Mouse (Mus musculus): ENCODE measurements around the gene ccdc198. TPM values are rescaled to one million over a fixed set of nuclear protein-coding genes. Genes with fewer than 3 reads are reported as not detected.

The ccdc198 gene
- 0.02 and 0.22 TPM in 2 replicates for polyA plus RNA-seq (2012; rRNA removed)
- polyA plus RNA-seq (2014; fragmentation: Nextera tagmentation; extraction: Ambion mirVana) = 0.32 and 0.52 TPM in 2 replicates

DNA sequence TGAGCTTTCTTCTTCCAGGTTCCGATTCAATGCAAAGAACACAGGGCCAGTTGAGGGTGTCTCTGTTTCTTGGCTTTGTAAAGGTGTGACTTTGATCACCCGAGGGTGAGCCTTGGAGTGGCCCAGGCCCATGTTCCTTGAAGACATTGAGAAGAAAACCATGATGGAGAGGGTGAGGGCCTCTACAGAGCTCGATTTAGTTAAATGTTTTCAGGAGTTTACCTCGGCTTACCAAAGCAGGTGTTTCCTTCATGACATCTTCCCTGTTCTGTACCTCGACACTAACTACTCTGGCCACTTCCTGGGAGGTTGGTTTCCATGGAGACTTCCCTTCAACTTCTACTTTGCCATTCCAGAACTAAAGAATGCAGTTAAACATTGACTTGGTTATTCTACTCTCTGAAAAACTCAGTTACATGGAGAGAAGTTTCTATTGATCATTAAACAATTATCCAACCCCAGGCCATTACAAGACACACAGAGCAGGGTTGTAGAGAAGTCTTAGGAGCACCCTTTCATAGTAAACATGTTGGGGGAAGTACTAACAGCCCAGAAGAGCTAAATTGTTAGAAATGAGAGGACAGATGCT, at the start of gene ccdc198:
TSS of gene ccdc198 (minus strand) at position 349 of the 589 bp plus-strand sequence.
- DNase-seq (ENCODE audit: low read depth in 3 of 3, low spot score in 3 of 3) = no peak

GRCm38 (mm10) chr14:49293802-49294449, 48.7 kb upstream of the ccdc198 start:
- Histone ChIP-seq H3K9me3 (ENCODE audit: control insufficient read depth, low read length) (no peaks in the 10 kb centered on the region), H3K4me1 (replicated peaks; ENCODE audit: control insufficient read depth in 2 of 2, insufficient read depth in 2 of 2, low read length in 1 of 2) (no peaks in the 10 kb centered on the region), H3K4me2 (ENCODE audit: low read depth) (no peak overlapping the region), H3K27me3 (ENCODE audit: control insufficient read depth, insufficient read depth, low read length) (no peaks in the 10 kb centered on the region), H3K4me3 (ENCODE audit: insufficient read depth in 1 of 2, low read depth in 2 of 2, low read length in 2 of 2) (no peak overlapping the region), H3K9ac (replicated peaks) (no peak overlapping the region), H3K27ac (no peak overlapping the region), H3K36me3 (replicated peaks; ENCODE audit: control insufficient read depth, insufficient read depth, low read depth) (no peaks in the 10 kb centered on the region)
- 47% methylated on average over 4 of the region's 4 CpGs for WGBS (ENCODE audit: insufficient replicate concordance)
- ATAC-seq (ENCODE audit: insufficient read depth) (no peak), DNase-seq (ENCODE audit: low read depth in 3 of 3, low spot score in 3 of 3) (no peak)
- TF ChIP-seq CTCF (IDR thresholded peaks at IDR 0.05; ENCODE audit: low read depth) (no peak), EP300 (IDR thresholded peaks at IDR 0.05; ENCODE audit: low read depth) (no peak)

More for the DNA sequence above, at the start of gene ccdc198:
- no peak within 1 kb of the TSS for H3K9ac ChIP-seq (replicated peaks)
- ATAC-seq (ENCODE audit: insufficient read depth) = no peak
- H3K27ac ChIP-seq = no peak within 1 kb of the TSS
- no peaks in the 10 kb centered on the region for H3K4me1 ChIP-seq (replicated peaks; ENCODE audit: control insufficient read depth in 2 of 2, insufficient read depth in 2 of 2, low read length in 1 of 2)
- H3K4me2 ChIP-seq (ENCODE audit: low read depth) = no peak within 1 kb of the TSS
- H3K36me3 ChIP-seq (replicated peaks; ENCODE audit: control insufficient read depth, insufficient read depth, low read depth) = no peaks in the 10 kb centered on the region
- H3K4me3 ChIP-seq (ENCODE audit: insufficient read depth in 1 of 2, low read depth in 2 of 2, low read length in 2 of 2) = no peak within 1 kb of the TSS
- no peaks in the 10 kb centered on the region for H3K27me3 ChIP-seq (ENCODE audit: control insufficient read depth, insufficient read depth, low read length)
- WGBS (ENCODE audit: insufficient replicate concordance) = 47% methylated on average over 5 of the region's 5 CpGs
- TF ChIP-seq CTCF (IDR thresholded peaks at IDR 0.05; ENCODE audit: low read depth) (no peak), EP300 (IDR thresholded peaks at IDR 0.05; ENCODE audit: low read depth) (no peak)
- no peaks in the 10 kb centered on the region for H3K9me3 ChIP-seq (ENCODE audit: control insufficient read depth, low read length)

DNA sequence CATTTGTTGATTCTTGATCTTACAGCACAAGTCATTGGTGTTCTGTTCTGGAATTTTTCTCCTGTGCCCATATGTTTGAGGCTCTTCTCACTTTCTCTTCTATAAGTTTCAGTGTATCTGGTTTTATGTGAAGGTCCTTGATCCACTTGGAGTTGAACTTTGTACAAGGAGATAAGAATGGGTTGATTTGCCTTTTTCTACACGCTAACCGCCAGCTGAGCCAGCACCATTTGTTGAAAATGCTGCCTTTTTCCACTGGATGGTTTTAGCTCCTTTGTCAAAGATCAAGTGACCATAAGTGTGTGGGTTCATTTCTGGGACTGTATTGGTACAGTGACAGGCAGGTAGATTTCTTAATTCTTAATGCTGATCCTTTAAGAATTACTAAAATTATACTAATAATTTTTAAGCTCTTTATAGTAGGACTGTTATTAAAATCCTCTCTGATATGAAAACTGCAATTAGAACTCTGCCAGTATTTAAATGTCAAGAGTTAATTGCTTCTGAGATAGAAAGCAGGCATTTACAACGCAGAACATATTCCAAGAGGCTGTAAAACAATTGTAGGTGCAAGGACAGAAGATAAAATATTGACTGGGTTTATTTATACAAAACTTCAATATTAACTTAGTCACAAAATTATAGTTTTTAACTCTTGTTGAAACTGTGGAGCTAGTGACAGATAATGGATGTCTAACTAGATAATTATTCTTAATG, 44.9 kb upstream of the ccdc198 start:
- ATAC-seq (ENCODE audit: insufficient read depth) (no peak), DNase-seq (ENCODE audit: low read depth in 3 of 3, low spot score in 3 of 3) (no peak)
- Histone ChIP-seq H3K4me3 (ENCODE audit: insufficient read depth in 1 of 2, low read depth in 2 of 2, low read length in 2 of 2) (no peak overlapping the region), H3K27me3 (ENCODE audit: control insufficient read depth, insufficient read depth, low read length) (no peaks in the 10 kb centered on the region), H3K4me2 (ENCODE audit: low read depth) (no peak overlapping the region), H3K4me1 (replicated peaks; ENCODE audit: control insufficient read depth in 2 of 2, insufficient read depth in 2 of 2, low read length in 1 of 2) (no peaks in the 10 kb centered on the region), H3K9ac (replicated peaks) (no peak overlapping the region), H3K36me3 (replicated peaks; ENCODE audit: control insufficient read depth, insufficient read depth, low read depth) (no peaks in the 10 kb centered on the region), H3K9me3 (ENCODE audit: control insufficient read depth, low read length) (no peaks in the 10 kb centered on the region), H3K27ac (no peak overlapping the region)
- TF ChIP-seq EP300 (IDR thresholded peaks at IDR 0.05; ENCODE audit: low read depth) (no peak), CTCF (IDR thresholded peaks at IDR 0.05; ENCODE audit: low read depth) (no peak)
- WGBS (ENCODE audit: insufficient replicate concordance) = 68% methylated on average over 3 of the region's 3 CpGs

DNA sequence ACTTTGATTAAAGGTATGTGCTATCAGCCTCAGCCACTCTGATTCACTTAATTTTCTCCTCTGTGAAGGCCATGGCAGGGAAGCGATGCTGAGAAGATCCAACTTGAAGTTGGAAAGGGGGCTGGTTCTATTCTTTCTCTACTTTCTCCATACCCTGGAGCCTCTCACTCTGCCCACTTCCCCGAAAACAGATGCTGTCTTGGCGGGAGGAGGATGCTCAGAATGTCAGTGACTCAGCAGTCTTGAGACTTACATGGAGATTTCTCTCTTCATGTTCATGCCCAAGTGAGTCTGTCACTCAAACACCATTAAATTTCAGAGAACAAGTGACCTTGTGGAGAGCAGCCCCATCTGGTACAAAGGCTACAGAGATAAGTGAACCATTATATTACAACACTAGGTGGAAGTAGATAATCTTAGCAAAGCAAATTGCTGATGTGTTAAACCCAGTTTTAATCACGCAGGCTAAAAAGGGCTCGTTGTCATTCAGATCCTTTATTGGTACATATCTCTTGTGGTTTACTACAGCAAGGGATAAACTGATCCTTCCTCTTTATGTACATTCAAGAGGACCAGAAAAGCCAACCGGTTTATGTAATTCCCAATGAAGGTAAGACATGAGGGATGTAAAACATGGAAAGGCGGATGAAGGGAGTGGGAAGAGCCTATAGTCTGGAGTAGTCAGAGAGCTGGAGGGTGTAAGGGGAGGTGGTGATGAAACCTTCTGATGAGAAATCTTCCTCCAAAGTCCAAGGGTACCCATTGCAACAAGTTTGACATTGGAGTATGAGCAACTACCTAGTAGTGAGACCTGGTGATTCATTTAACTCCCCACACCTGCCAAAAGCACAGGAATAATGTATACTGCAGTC, 38.7 kb upstream of the ccdc198 start:
- Histone ChIP-seq H3K4me1 (replicated peaks; ENCODE audit: control insufficient read depth in 2 of 2, insufficient read depth in 2 of 2, low read length in 1 of 2) (no peaks in the 10 kb centered on the region), H3K4me3 (ENCODE audit: insufficient read depth in 1 of 2, low read depth in 2 of 2, low read length in 2 of 2) (no peak overlapping the region), H3K27ac (no peak overlapping the region), H3K27me3 (ENCODE audit: control insufficient read depth, insufficient read depth, low read length) (no peaks in the 10 kb centered on the region), H3K9ac (replicated peaks) (no peak overlapping the region), H3K4me2 (ENCODE audit: low read depth) (no peak overlapping the region), H3K36me3 (replicated peaks; ENCODE audit: control insufficient read depth, insufficient read depth, low read depth) (no peaks in the 10 kb centered on the region), H3K9me3 (ENCODE audit: control insufficient read depth, low read length) (no peaks in the 10 kb centered on the region)
- TF ChIP-seq CTCF (IDR thresholded peaks at IDR 0.05; ENCODE audit: low read depth) = no peak
- TF ChIP-seq EP300 (IDR thresholded peaks at IDR 0.05; ENCODE audit: low read depth) = no peak
- ATAC-seq (ENCODE audit: insufficient read depth) (no peak), DNase-seq (ENCODE audit: low read depth in 3 of 3, low spot score in 3 of 3) (no peak)
- 56% methylated on average over 7 of the region's 7 CpGs for WGBS (ENCODE audit: insufficient replicate concordance)

Data from liver, embryonic 14.5 days (tissue).